Mouse (Mus musculus): ENCODE results near the gene Gm9857. TPM values are rescaled to one million over a fixed set of nuclear protein-coding genes. Genes with fewer than 3 reads are reported as not detected.

The Gm9857 gene
- not detected in 2 replicates for polyA plus RNA-seq (2021; fragmentation: Nextera tagmentation)
- long read RNA-seq, experiment 1, result 0 reads
- long read RNA-seq, experiment 2, partial matches to known transcripts, result 0 of 1 reads
- long read RNA-seq, experiment 2, other reads (novel, unspliced or antisense), result 0 of 1 reads

DNA sequence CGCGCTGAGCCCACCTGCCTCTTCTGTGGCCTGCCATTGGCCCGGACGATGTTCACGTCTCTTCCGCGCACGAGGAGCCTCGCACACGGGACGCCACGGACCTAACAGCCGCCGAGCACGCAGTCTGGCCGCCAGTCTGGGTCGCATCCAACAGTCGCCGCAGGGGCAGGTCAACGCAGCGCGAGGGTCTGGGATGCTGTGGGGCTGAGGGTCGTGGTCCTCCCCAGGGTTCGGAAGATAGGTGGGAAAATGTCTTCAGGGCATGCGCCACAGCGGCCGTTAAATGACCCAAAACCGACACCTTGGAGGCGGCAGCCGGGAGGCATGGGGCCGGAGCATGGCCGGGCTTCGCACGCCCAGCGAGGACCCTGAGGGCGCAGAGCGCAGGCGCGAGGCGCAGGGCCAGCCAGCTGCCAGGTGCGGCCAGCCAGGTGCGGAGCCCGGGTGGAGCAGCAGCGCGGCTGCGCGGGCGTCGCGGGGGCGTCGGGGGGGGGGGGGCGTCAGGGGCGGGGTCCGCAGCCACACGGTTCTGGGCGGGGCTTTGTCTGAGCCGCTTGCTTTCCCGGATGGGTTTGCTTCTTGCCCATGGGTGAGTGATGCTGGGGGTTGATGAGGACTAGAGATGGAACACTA, at the start of gene Gm9857:
TSS of gene Gm9857 (minus strand) at position 445 of the 633 bp plus-strand sequence.

DNA sequence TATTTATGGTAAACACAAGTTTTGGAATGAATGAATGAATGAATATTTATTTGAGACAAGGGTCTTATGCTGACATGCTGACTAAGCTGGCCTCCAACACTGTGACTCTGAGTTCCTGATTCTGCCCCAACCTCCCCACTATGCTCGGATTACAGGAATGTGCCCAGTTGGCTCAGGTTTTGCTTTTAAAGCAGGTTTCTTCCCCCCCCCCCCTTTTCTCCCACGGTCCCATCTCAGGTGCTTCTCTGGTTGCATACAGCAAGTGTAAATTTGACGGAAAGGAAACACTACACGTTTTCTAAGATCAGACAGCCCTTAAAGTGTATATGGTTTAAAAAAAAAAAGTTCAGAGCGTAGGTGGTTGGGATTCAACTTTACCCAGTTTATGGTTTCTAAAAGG, 672 bp downstream of the Gm9857 start, which contains the start of gene Henmt1:
TSS of gene Henmt1 (plus strand) at position 301 of the 400 bp plus-strand sequence.

DNA sequence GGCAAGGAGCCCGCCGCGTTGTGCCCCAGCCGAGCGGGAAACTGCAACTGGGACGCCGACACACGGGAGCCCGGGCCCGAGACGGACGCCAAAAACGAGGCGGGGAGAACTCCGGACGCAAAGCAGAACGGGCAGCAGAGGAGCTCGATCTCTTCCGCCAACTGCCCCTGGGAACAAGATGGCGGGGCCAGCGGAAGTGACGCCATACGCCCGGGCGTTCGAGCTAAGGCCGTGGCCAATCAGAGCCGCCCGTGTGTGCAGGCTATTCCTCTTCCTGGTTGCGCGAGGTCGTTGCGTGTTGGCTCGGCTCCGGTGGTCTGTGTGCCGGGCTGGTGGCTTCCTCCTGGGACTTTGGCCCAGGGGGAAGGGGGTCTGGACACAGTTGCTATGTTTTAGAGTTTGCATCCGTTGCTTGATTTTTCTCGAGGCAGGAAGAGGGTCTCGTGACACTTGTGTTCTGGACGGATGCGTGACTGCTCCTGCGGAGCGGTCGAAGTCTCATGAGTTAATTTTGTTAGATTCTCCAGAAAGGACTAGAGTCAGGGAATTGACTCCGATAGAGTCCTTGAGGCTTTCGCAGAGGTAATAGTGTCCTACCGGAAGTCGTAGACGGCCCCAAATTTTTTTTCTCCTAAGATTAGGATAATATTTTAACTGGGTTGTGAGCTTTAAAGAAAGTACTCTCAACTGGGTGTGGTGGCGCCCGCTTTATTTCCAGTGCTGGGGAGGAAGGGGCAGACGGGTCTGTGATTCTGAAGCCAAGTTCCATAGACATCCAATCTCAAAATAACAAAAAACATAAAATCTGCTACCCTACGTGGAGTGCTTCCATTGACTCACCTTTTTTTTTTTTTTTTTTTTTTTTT, 28.5 kb downstream of the Gm9857 start, which contains the start of gene Prpf38b:
TSS of gene Prpf38b (minus strand) at position 180 of the 866 bp plus-strand sequence.

Other genes starting within 250 kb of the Gm9857 start
- gene Gpsm2, start 218.1 kb downstream of the Gm9857 start, polyA plus RNA-seq (2021; fragmentation: Nextera tagmentation), result 6.6 and 8.0 TPM in 2 replicates
- gene Aknad1, start 200.8 kb downstream of the Gm9857 start, polyA plus RNA-seq (2021; fragmentation: Nextera tagmentation), result not detected in 2 replicates
- 15.1 and 21.3 TPM in 2 replicates for gene Stxbp3, start 99.9 kb downstream of the Gm9857 start, polyA plus RNA-seq (2021; fragmentation: Nextera tagmentation)
- gene Fndc7, start 50.4 kb downstream of the Gm9857 start, polyA plus RNA-seq (2021; fragmentation: Nextera tagmentation), result 0.06 and 0.10 TPM in 2 replicates
- 13.3 and 13.8 TPM in 2 replicates for gene Prpf38b, start 28.7 kb downstream of the Gm9857 start, polyA plus RNA-seq (2021; fragmentation: Nextera tagmentation)
- gene Henmt1, start 572 bp downstream of the Gm9857 start, polyA plus RNA-seq (2021; fragmentation: Nextera tagmentation), result 1.3 and 1.8 TPM in 2 replicates
- gene Fam102b, start 87.2 kb upstream of the Gm9857 start, polyA plus RNA-seq (2021; fragmentation: Nextera tagmentation), result 3.6 and 4.9 TPM in 2 replicates
- not detected in 2 replicates for gene Slc25a54, start 140.0 kb upstream of the Gm9857 start, polyA plus RNA-seq (2021; fragmentation: Nextera tagmentation)
- 0.91 and 1.3 TPM in 2 replicates for gene Slc25a24, start 182.7 kb upstream of the Gm9857 start, polyA plus RNA-seq (2021; fragmentation: Nextera tagmentation)

Data from left cerebral cortex, adult 6 months (tissue).